Mouse (Mus musculus) layer of hippocampus, adult 9-10 months (tissue): ENCODE results near the gene Bmx.
A peak's percentile ranks its signal among the peaks of the same experiment; 100 is the strongest.

ENCODE experiments used
- DNase-seq: peaks from one replicate; pipeline ENCODE4 v3.0.0; 2022; ENCODE audit warnings: low spot score

Gene Bmx

GRCm38 (mm10) chrX:164258057-164258456, at the start of gene Bmx:
Gene Bmx (minus strand): TSS chrX:164258193.
- DNase-seq = no peak

- DNase-seq = no peak
Measured at GRCm38 (mm10) chrX:164306250-164306649, 48.3 kb upstream of the Bmx start.

- no peak for DNase-seq
Measured at GRCm38 (mm10) chrX:164291147-164291546, 33.2 kb upstream of the Bmx start.

GRCm38 (mm10) chrX:164287077-164287476, 29.1 kb upstream of the Bmx start:
- DNase-seq = no peak

DNA sequence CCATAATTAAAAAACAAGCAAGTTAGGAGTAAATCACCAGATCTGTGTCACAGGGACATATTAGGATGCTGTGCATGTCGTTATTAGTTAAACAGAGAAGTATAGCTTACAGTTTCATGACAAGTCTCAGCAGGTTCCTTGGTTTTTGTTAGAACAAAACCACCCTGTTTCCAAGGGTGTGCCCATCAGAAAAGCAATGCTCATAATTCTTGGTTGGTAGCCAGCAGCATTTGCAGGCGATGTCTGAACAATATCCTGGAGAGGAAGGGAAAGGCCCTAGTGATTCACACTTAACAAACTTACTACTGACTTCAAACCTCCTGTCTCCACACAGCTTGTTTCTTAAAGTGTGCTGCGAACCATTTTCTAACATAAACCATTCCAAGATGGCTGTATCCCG, 25.8 kb upstream of the Bmx start:
- DNase-seq = no peak

DNA sequence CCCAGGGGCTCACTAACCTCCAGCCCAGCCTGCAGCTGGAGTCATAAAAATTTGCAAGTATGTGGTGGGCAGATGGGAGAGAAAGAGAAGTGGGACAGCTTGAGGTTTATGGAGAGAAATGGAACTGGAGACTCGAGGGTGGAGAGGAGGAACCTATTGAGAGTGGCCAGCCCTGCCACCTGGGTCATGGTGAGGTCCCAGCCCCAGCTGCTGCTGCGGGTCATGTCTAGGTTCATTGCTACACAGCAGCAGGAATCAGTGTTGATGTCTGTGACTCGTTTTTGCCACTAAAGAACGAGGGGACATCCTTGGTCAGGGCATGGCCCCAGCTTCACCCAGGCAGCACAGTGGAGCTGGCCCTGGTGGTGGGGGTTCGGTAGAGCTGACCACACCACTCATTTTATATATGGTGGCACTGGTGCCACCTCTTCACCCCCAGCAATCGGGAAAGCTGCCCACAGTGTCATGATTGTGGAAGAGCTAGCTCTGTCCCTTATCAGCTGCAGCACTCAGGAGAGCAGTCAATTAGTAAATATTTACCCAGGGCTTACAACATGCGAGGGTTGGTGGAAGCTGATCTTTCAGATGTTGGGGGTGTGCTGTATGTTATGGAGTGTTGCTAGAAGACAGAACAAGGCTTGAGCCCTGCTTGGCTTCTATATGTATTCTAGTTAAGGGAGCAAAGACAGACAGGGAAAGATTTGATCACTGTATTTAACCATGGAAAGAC, 23.1 kb upstream of the Bmx start:
- DNase-seq = no peak

DNA sequence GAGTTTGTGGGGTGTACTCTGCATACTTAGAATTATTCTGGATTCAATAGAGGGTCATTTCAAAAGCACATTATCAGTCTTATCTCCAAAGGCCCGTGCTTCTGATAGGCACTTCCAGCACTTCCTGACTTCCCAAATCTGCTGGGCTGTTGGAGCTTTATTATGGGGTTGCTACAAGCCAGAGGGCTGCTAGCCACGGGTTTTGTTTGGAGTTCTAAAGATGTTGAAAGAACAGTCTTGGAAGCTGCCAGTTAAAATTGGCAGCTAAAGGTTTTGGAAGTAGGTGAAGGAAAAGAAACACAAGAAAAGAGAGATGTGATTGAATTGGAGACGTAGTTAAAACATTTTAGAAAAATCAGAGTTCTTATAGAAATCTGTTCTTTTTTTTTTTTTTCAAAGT, 17.5 kb upstream of the Bmx start:
- no peak for DNase-seq

DNA sequence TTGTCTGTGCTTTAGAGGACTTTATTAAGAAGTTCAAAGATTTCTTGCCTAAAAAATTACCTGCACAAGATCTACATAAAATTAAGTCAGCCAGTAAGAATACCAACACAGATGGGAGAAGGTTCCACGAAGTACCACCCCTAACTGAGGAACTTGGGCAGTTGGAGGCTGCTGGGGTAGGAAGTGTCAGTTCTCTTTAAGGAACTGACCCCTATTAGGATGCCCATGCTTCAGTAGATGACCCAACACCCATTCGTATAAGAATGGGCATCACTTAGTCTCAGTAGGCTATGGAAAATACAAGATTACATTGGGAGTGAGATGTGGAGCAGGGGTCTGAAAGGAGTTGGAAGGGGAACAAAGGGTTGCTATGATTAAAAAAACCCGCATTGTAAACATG, 12.6 kb upstream of the Bmx start:
- DNase-seq = no peak

DNA sequence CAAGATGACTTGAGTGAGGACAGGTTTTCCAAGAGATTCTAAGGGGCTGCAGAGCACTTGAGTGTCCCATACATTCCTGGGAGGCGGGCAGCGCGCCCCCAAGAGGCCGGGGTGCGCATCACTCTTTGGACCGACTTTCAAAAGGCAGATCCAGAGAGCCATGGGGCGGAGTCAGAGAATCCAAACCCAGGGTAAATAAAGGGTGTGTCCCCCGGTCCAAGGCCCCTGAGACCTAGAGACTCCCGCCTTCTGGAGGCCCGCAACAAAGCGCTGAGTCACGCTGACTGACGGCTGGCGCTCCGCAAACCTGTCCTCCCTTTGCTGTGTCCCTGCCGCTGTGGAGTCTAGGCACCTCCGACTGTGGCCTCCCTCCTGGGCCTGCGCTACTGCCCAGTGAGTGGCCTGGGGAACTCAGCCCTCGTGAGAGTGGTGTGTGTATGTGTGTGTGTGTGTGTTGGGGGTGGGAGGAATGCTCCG, 11.3 kb upstream of the Bmx start, which contains the start of gene Pir:
Pir (plus strand) TSS at position 87 of the 477 bp plus-strand sequence.
- DNase-seq = no peak

DNA sequence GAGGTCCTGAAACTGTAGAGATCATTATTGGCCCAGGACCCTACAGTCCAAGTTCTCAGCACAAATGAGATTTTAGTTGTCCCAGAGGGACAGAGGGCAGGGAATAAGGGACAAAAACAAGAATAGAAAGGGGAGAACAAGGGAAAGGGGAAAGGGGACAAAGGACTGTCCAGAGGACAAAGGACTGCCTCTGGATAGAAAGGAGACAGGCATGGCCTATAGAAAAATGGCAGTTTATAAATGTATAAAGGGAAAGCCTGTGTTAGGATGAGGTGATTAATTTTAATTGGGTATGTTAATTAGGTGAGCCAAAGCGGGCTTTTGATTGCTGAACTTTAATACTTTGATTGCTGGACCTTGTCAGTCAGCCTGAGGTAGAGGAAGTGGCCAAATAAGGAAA, 6.9 kb upstream of the Bmx start:
- no peak for DNase-seq

GRCm38 (mm10) chrX:164262286-164262685, 4.3 kb upstream of the Bmx start:
- DNase-seq = no peak

GRCm38 (mm10) chrX:164258662-164259061, 669 bp upstream of the Bmx start:
- no peak for DNase-seq

DNA sequence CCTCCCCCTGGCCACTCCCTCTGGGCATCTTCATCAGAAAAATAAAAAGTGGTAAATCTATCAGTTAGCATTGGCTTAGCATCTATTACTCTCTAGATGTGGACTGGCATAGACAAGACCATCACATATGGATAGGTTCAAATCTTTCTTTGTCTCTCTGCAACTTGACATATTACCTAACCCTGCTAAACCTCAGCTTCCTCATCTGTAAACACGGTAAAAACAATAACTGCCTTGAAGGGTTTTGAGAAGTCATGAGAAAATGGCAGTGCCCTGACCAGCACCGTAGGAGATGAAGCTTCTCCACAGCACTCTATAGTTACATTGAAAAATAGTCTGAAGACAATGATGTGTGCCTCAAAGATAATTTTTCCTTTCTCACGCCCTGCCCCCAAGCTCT, 1.5 kb downstream of the Bmx start:
- no peak for DNase-seq

- DNase-seq = no peak
Measured at GRCm38 (mm10) chrX:164246722-164247121, 11.3 kb downstream of the Bmx start.

GRCm38 (mm10) chrX:164245714-164246113, 12.3 kb downstream of the Bmx start:
- no peak for DNase-seq

GRCm38 (mm10) chrX:164233380-164233779, 24.6 kb downstream of the Bmx start:
- DNase-seq = no peak

- DNase-seq = no peak
Measured at GRCm38 (mm10) chrX:164221989-164222388, 36.0 kb downstream of the Bmx start.

DNA sequence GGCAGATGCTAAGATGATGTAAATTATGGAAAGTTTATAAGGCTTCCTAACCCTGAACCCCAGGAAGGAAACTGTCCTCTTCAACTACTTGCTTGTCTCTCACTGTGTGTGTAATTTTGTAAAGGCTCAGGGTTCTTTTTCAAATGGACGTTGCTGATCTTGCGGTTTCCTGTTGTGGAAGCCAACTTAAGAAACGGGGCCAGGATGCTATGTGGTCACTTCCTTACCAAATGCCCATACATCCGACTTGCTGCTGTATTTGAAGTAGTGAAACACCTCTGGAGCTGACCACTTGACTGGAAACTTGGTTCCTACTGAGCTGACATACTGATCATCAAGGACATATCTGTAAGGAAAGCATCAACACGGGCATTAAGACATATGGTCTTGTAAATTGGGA, 57.4 kb downstream of the Bmx start:
- no peak for DNase-seq

GRCm38 (mm10) chrX:164197679-164198078, 60.3 kb downstream of the Bmx start:
- DNase-seq = no peak

GRCm38 (mm10) chrX:164189880-164190279, 68.1 kb downstream of the Bmx start:
- DNase-seq = no peak

GRCm38 (mm10) chrX:164183844-164184243, 74.1 kb downstream of the Bmx start:
- DNase-seq = peak; percentile 47

DNA sequence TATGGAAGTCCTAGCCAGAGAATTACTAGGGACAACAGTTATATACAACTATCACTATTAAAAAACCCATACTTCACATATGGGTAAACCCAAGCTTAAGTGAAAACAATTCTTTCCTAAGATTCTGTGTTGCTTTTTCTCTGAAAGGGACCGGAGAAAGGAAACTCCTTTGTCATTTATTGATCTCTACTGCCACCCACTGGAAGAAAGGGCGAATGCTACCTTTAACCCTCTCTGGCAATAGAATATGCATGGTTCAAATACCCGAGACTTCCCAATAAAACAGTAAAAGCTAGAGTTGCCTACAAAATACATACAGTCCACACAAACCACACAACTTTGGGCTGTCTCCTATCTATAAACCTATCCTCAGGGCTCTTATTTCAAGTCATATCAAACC, 78.2 kb downstream of the Bmx start:
- DNase-seq = peak; percentile 65

- DNase-seq = no peak
Measured at GRCm38 (mm10) chrX:164178856-164179255, 79.1 kb downstream of the Bmx start.

DNA sequence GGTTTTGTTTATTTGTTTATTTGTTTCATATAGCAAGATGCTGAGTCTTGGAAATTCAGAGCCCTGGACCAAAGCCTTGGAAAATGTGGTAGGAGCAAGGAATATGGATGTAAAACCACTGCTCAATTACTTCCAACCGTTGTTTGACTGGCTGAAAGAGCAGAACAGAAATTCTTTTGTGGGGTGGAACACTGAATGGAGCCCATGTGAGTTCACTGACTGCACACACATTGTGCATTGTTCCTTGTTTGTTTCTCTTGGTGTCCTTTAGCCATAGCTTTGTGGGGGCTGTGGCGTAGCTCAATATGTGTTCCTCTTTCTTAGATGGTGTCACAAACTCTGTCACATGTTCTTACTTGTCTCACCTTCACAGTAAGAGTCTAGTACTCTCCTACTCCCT, 82.2 kb downstream of the Bmx start:
- DNase-seq = no peak
